8 mouse cellular contexts compared by ENCODE assay signal in the genomic region with DNA sequence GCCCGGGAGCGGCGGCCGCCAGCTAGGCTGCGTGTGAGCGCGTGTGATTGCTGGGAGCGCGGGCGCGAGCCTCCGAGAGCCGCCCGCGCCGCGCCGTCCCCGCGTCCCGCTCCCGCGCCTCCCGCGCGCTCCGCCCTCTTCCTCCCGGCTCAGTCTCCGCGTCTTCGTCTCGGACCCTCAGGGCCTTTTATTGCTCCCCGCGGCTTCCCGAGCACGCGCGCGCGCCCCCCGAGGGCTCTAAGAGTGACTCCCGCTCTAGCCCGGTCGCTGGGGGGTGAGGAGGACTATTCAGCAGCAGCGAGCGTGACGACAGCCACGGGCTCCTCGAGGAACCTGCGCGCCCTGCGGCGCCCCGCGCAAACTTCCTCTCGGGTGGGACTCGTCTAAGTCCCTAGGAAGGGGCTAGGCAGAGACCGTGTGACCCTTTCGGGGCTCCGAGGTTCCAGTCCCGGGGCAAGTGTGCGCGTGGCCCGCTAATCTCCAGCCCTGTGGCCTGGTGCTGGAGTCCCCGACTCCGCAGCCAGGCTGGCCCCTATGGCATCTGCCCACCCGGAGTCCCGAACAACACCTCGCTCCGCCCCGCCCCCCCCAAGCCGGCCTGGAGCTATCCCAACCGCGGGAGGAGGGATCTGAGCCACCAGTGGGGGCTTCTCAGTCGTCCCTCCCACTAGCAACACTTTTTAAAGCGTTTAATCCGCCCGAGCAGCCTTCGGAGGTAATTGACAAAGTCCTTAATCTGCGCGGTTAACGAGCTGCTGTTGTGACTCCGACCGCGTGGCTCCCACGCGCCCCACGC. TPM values are rescaled to one million over a fixed set of nuclear protein-coding genes. Genes with fewer than 3 reads are reported as not detected.
A peak's percentile ranks its signal among the peaks of the same experiment; 100 is the strongest.
DNase-seq lines count a peak whose midpoint lies in the region; ATAC-seq lines count a peak whose summit lies in the region.

A gene (minus strand): TSS at position 110 of the 796 bp plus-strand sequence.

- peak; percentile 43 to 50 for DNase-seq in cerebellum, postnatal 14 days
- no peak for DNase-seq in cerebellum, adult 11-12 months
- peak; percentile 19 for DNase-seq in ovary, postnatal 36 days (ENCODE audit: low spot score)
- DNase-seq in ovary, postnatal 14 days (ENCODE audit: low spot score), result no peak
- DNase-seq in liver, embryonic 11.5 days (ENCODE audit: low spot score), result no peak
- no peak for DNase-seq in urinary bladder, postnatal 25 days (ENCODE audit: low spot score)

- no peaks in the 10 kb centered on the region for H3K9me3 ChIP-seq in heart, embryonic 16.5 days (replicated peaks; ENCODE audit: control insufficient read depth, low read length)
- H3K9me3 ChIP-seq in liver, embryonic 11.5 days (ENCODE audit: control insufficient read depth, low read length), result no peaks in the 10 kb centered on the region
- no peaks in the 10 kb centered on the region for H3K9me3 ChIP-seq in stomach, embryonic 14.5 days (ENCODE audit: control insufficient read depth, low read depth, low read length)

- peaks cover 12% of the 10 kb centered on the region for H3K4me1 ChIP-seq in heart, embryonic 16.5 days (ENCODE audit: control insufficient read depth, insufficient read depth, low read length)
- H3K4me1 ChIP-seq in liver, embryonic 11.5 days (replicated peaks; ENCODE audit: control insufficient read depth, insufficient read depth, low read length), result peaks cover 11% of the 10 kb centered on the region; the same call in 1 of the 2 replicates
- peaks cover 12% of the 10 kb centered on the region for H3K4me1 ChIP-seq in stomach, embryonic 14.5 days (ENCODE audit: control insufficient read depth, insufficient read depth, low read length)

- H3K4me2 ChIP-seq in heart, embryonic 16.5 days (ENCODE audit: low read depth, low read length), result peak within 1 kb of the TSS; percentile 99
- peak within 1 kb of the TSS; percentile 85 for H3K4me2 ChIP-seq in liver, embryonic 11.5 days
- H3K4me2 ChIP-seq in stomach, embryonic 14.5 days (replicated peaks; ENCODE audit: low read depth, low read length), result peak within 1 kb of the TSS; percentile 98

- H3K9ac ChIP-seq in heart, embryonic 16.5 days (ENCODE audit: low read length), result peak within 1 kb of the TSS; percentile 64
- H3K9ac ChIP-seq in liver, embryonic 11.5 days (ENCODE audit: low read depth, low read length), result no peak within 1 kb of the TSS
- peak within 1 kb of the TSS; percentile 28; the same call in 1 of the 2 replicates for H3K9ac ChIP-seq in stomach, embryonic 14.5 days (replicated peaks; ENCODE audit: low read depth, low read length)

- H3K4me3 ChIP-seq in heart, embryonic 16.5 days (ENCODE audit: low read length), result peak within 1 kb of the TSS; percentile 66
- peak within 1 kb of the TSS; percentile 52 for H3K4me3 ChIP-seq in liver, embryonic 11.5 days (ENCODE audit: low read depth, low read length)
- peak within 1 kb of the TSS; percentile 52 for H3K4me3 ChIP-seq in stomach, embryonic 14.5 days (ENCODE audit: low read depth, low read length)

- no peak within 1 kb of the TSS for H3K27ac ChIP-seq in heart, embryonic 16.5 days (ENCODE audit: low read length)
- no peak within 1 kb of the TSS for H3K27ac ChIP-seq in liver, embryonic 11.5 days (ENCODE audit: low read depth, low read length)
- no peak within 1 kb of the TSS for H3K27ac ChIP-seq in stomach, embryonic 14.5 days (ENCODE audit: low read length)

- WGBS in heart, embryonic 16.5 days, result under 1% methylated on average over 88 of the region's 88 CpGs
- WGBS in liver, embryonic 11.5 days, result under 1% methylated on average over 88 of the region's 88 CpGs
- under 1% methylated on average over 68 of the region's 88 CpGs for WGBS in stomach, embryonic 14.5 days

- H3K27me3 ChIP-seq in heart, embryonic 16.5 days (ENCODE audit: control insufficient read depth, insufficient read depth, low read length), result peaks cover 44% of the 10 kb centered on the region
- peaks cover 55% of the 10 kb centered on the region for H3K27me3 ChIP-seq in liver, embryonic 11.5 days (replicated peaks; ENCODE audit: control insufficient read depth, insufficient read depth, low read length)
- peaks cover 30% of the 10 kb centered on the region for H3K27me3 ChIP-seq in stomach, embryonic 14.5 days (ENCODE audit: control insufficient read depth, insufficient read depth, low read length)

- no peaks in the 10 kb centered on the region for H3K36me3 ChIP-seq in heart, embryonic 16.5 days (ENCODE audit: control insufficient read depth, insufficient read depth)
- no peaks in the 10 kb centered on the region for H3K36me3 ChIP-seq in liver, embryonic 11.5 days (ENCODE audit: control insufficient read depth, insufficient read depth, low read length)
- no peaks in the 10 kb centered on the region for H3K36me3 ChIP-seq in stomach, embryonic 14.5 days (ENCODE audit: control insufficient read depth, insufficient read depth, low read length)

- no peak for ATAC-seq in heart, embryonic 16.5 days (replicated peaks; ENCODE audit: extremely low read depth, insufficient read depth, low FRiP score)
- ATAC-seq in liver, embryonic 11.5 days (replicated peaks; ENCODE audit: low FRiP score), result no peak
- no peak; the same call in 1 of the 2 replicates for ATAC-seq in stomach, embryonic 14.5 days (ENCODE audit: insufficient number of reproducible peaks, insufficient read depth, low FRiP score, low read depth)

RNA-seq across cellular contexts. Expression of the gene that starts here (rescaled TPM):
- polyA plus RNA-seq in heart, embryonic 16.5 days (2015; fragmentation: Nextera tagmentation; extraction: Ambion mirVana), result not detected in 2 replicates
- polyA plus RNA-seq in liver, embryonic 11.5 days (2014; fragmentation: Nextera tagmentation; extraction: Ambion mirVana), result 0.04 and 0.14 TPM in 2 replicates
- 0.10 TPM in 1 of 2 replicates, not detected in the other for polyA plus RNA-seq in stomach, embryonic 14.5 days (2014; fragmentation: Nextera tagmentation; extraction: Ambion mirVana)

Comparison
In these comparisons a context has a peak if more than half of its experiments do, and no peak if none do; other contexts are left out.
1. DNase-seq: peak in cerebellum, postnatal 14 days (2 of 2) and ovary, postnatal 36 days (single experiment); none in cerebellum, adult 11-12 months (single experiment), ovary, postnatal 14 days (single experiment), liver, embryonic 11.5 days (single experiment) and urinary bladder, postnatal 25 days (single experiment).
2. Peak in every context shown above with its lines, with median percentiles within 50 percentile points of each other: H3K4me2 ChIP-seq and H3K4me3 ChIP-seq.